Mouse (Mus musculus): Measurements from ENCODE around the gene H2afx.
"Not testable (repeated sequence)": the region's sequence is repeated elsewhere in the genome, so short reads cannot be mapped to it uniquely, and the experiment has no call there.

Gene H2afx

GRCm38 (mm10) chr9:44334396-44335330 is at the start of gene H2afx:
H2afx (plus strand) TSS chr9:44334694.
- peak; percentile 97 for DNase-seq (ENCODE audit: low read depth)

GRCm38 (mm10) chr9:44286256-44286850 is 48.1 kb upstream of the H2afx start:
- no peak for DNase-seq (ENCODE audit: low read depth)

GRCm38 (mm10) chr9:44287003-44287400 is 47.5 kb upstream of the H2afx start:
- DNase-seq (ENCODE audit: low read depth), result no peak

- no peak for DNase-seq (ENCODE audit: low read depth)
These were observed 47.0 kb upstream of the H2afx start for GRCm38 (mm10) chr9:44287401-44288075.

- DNase-seq (ENCODE audit: low read depth), result no peak
These were observed 46.2 kb upstream of the H2afx start, which contains the start of gene Abcg4 for GRCm38 (mm10) chr9:44288076-44288958. Abcg4 (minus strand) TSS chr9:44288615.

- DNase-seq (ENCODE audit: low read depth), result no peak
These were observed 45.6 kb upstream of the H2afx start for GRCm38 (mm10) chr9:44288959-44289291.

GRCm38 (mm10) chr9:44292490-44292889 is 42.0 kb upstream of the H2afx start:
- no peak for DNase-seq (ENCODE audit: low read depth)

GRCm38 (mm10) chr9:44300001-44300400 is 34.5 kb upstream of the H2afx start:
- not testable (repeated sequence) for DNase-seq (ENCODE audit: low read depth)

- DNase-seq (ENCODE audit: low read depth), result peak; percentile 97
These were observed 28.9 kb upstream of the H2afx start, which contains the start of gene Hinfp for GRCm38 (mm10) chr9:44305466-44306079. Hinfp (minus strand) TSS chr9:44305671.

GRCm38 (mm10) chr9:44306532-44306931 is 28.0 kb upstream of the H2afx start:
- DNase-seq (ENCODE audit: low read depth), result no peak

GRCm38 (mm10) chr9:44307248-44307647 is 27.2 kb upstream of the H2afx start:
- DNase-seq (ENCODE audit: low read depth), result no peak

GRCm38 (mm10) chr9:44309756-44310155 is 24.7 kb upstream of the H2afx start:
- no peak for DNase-seq (ENCODE audit: low read depth)

GRCm38 (mm10) chr9:44310750-44311135 is 23.8 kb upstream of the H2afx start:
- DNase-seq (ENCODE audit: low read depth), result no peak

- DNase-seq (ENCODE audit: low read depth), result no peak
These were observed 23.1 kb upstream of the H2afx start for GRCm38 (mm10) chr9:44311136-44312134.

GRCm38 (mm10) chr9:44313476-44314256 is 20.8 kb upstream of the H2afx start:
- DNase-seq (ENCODE audit: low read depth), result no peak

GRCm38 (mm10) chr9:44314257-44314547 is 20.3 kb upstream of the H2afx start:
- no peak for DNase-seq (ENCODE audit: low read depth)

GRCm38 (mm10) chr9:44314910-44315309 is 19.6 kb upstream of the H2afx start:
- DNase-seq (ENCODE audit: low read depth), result no peak

GRCm38 (mm10) chr9:44317452-44317851 is 17.0 kb upstream of the H2afx start:
- no peak for DNase-seq (ENCODE audit: low read depth)

GRCm38 (mm10) chr9:44318076-44318825 is 16.2 kb upstream of the H2afx start:
- DNase-seq (ENCODE audit: low read depth), result no peak
